16 mouse cellular contexts compared by ENCODE assay signal in genomic region chr11:49436411-49436810, GRCm38 (mm10). TPM values are rescaled to one million over a fixed set of nuclear protein-coding genes. Genes with fewer than 3 reads are reported as not detected.
DNase-seq lines count a peak whose midpoint lies in the region; TF ChIP-seq lines count a peak whose summit lies in the region.
"Had no signal": no experiment of that assay in that cellular context is flagged by ENCODE, and none has a peak within 500 bp of the region (broad histone marks: within the 10 kb centered on the region; RNA-seq: fewer than 3 reads in every experiment).

TSS of gene Olfr1388 (plus strand) at chr11:49436624.

- intact Hi-C loops in heart, postnatal 14 days (cut with DNase I): no loop called here

- TF ChIP-seq CTCF in brain, embryonic 14.5 days (IDR thresholded peaks at IDR 0.05; ENCODE audit: borderline replicate concordance, extremely low read depth, insufficient read depth, insufficient read length): no peak

- peak; percentile 10 to 16 for DNase-seq in cerebellum, postnatal 10 days
- DNase-seq in cerebellum, adult 9-11 months: no peak
- DNase-seq in heart, postnatal 14 days: peak; percentile 21 to 44
- DNase-seq in heart, adult 11 months: no peak
- peak; percentile 18 for DNase-seq in adrenal gland, adult 2 months
- DNase-seq in brain, embryonic 14.5 days (ENCODE audit: low read depth): peak; percentile 1
- DNase-seq in gastrocnemius, adult 8-10 months (ENCODE audit: low spot score in 2 of 2): no peak
- DNase-seq in urinary bladder, postnatal 25 days (ENCODE audit: low spot score): no peak
- DNase-seq: cerebellum, adult 8-10 months; gastrocnemius, postnatal 36 days; kidney, adult 8-10 months; kidney, postnatal 25 days; right cerebral cortex, postnatal 25 days had no signal

- TF ChIP-seq POLR2A in brain, embryonic 14.5 days (IDR thresholded peaks at IDR 0.05; ENCODE audit: borderline replicate concordance, extremely low read depth, insufficient read depth, insufficient read length, poor library complexity, severe bottlenecking): no peak

RNA-seq across cellular contexts. Expression of gene Olfr1388, which starts in this region (rescaled TPM):
- total RNA-seq in heart, postnatal 14 days (2021): under 1 TPM in 1 of 2 experiments, not detected in 1; 0.07 TPM
- total RNA-seq in adrenal gland, adult 2 months (2021): under 1 TPM in 1 of 2 experiments, not detected in 1; 0.12 TPM
- not detected in 2 replicates for polyA plus RNA-seq in adrenal gland, adult 2 months (2012; rRNA removed)
- 0.16 and 0.25 TPM in 2 replicates for polyA plus RNA-seq in brain, embryonic 14.5 days (2012; rRNA removed)
- under 1 TPM in 3 of 4 experiments, not detected in 1; 0.08 to 0.17 (median 0.10) TPM for total RNA-seq in gastrocnemius, adult 8-10 months (2022)
- total RNA-seq: midbrain, postnatal 0 days had no signal
- polyA plus RNA-seq: heart, embryonic 15.5 days; macrophage had no signal

Comparison
In these comparisons a context has a peak if more than half of its experiments do, and no peak if none do; other contexts are left out.
1. DNase-seq: peak in cerebellum, postnatal 10 days (2 of 2); none in cerebellum, adult 9-11 months (single experiment), heart, adult 11 months (single experiment), gastrocnemius, adult 8-10 months (0 of 2) and urinary bladder, postnatal 25 days (single experiment).
2. Peak in DNase-seq in heart, postnatal 14 days; RNA of the gene not detected or under 1 TPM.
3. Peak in DNase-seq in adrenal gland, adult 2 months; RNA of the gene not detected or under 1 TPM.
4. Peak in DNase-seq in brain, embryonic 14.5 days; RNA of the gene not detected or under 1 TPM.